Mouse (Mus musculus): ENCODE results near the gene Stac2. TPM values are rescaled to one million over a fixed set of nuclear protein-coding genes. Genes with fewer than 3 reads are reported as not detected.

Gene Stac2
- polyA plus RNA-seq, 1 experiment from 2014 or later = 1.6 TPM

DNA sequence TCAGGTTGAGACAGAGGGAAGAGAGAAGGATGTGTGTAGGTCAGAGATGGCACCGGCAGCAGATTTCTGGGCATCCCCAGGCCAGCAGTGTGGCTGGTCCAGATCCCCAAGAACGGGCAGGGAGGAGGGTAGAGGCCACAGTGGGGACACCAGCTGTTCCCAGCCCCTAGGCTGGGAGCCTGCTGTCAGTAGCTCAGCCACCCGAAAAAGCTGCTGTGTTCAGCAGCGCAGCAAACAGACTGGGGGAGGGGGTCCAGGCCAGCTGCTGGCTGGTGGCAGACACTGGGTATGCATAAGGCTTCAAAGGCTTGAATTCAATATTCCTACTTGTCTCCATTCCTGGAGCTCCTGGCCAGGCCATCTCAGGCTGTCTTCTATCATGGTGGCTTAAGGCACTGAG is 18.4 kb downstream of the Stac2 start:
- no peak overlapping the region for H3K4me2 ChIP-seq (ENCODE audit: low read length)
- H3K36me3 ChIP-seq (ENCODE audit: insufficient read depth, low read length) = peaks cover 16% of the 10 kb centered on the region
- H3K27me3 ChIP-seq (ENCODE audit: insufficient read depth, low read length) = no peaks in the 10 kb centered on the region; the same call in 1 of the 2 replicates
- H3K27ac ChIP-seq = no peak overlapping the region
- TF ChIP-seq CTCF (IDR thresholded peaks at IDR 0.05; ENCODE audit: low read depth) = no peak
- DNase-seq (ENCODE audit: low spot score) = no peak
- H3K4me3 ChIP-seq (replicated peaks; ENCODE audit: low read depth, low read length) = no peak overlapping the region
- ATAC-seq (replicated peaks; ENCODE audit: low FRiP score, low read depth) = no peak
- H3K9me3 ChIP-seq (replicated peaks; ENCODE audit: low read length) = no peaks in the 10 kb centered on the region
- 0 out of 2 replicates have a peak, but pooled peaks cover 6% of the 10 kb centered on the region for H3K4me1 ChIP-seq (replicated peaks; ENCODE audit: insufficient read depth, low read length)
- WGBS = 18% methylated on average over 4 of the region's 4 CpGs
- H3K9ac ChIP-seq (ENCODE audit: low read depth, low read length) = no peak overlapping the region

DNA sequence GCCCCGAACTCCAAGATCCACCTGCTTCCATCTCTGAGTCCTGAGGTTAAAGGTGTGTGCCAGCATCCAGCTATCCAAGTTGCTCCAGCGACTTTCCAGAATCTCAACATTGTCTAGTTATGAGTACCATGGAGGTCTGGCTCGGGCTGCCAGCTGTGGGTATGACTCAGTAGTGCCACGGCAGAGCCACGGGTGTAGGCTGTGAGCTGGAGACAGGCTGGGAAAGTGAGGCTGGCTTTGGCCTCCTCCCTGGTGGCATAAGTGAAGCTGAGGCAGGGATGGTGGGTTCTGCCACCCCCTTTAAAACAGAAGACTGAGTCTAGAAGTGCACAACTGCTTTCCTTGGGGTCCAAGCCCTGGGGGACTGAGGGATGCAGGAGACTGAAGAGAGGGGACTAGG is 19.2 kb downstream of the Stac2 start:
- no peak overlapping the region for H3K9ac ChIP-seq (ENCODE audit: low read depth, low read length)
- H3K36me3 ChIP-seq (ENCODE audit: insufficient read depth, low read length) = peaks cover 23% of the 10 kb centered on the region
- H3K27ac ChIP-seq = no peak overlapping the region
- no peak for DNase-seq (ENCODE audit: low spot score)
- H3K9me3 ChIP-seq (replicated peaks; ENCODE audit: low read length) = no peaks in the 10 kb centered on the region
- WGBS = 76% methylated on average over 5 of the region's 5 CpGs
- H3K27me3 ChIP-seq (ENCODE audit: insufficient read depth, low read length) = no peaks in the 10 kb centered on the region; the same call in 1 of the 2 replicates
- H3K4me2 ChIP-seq (ENCODE audit: low read length) = no peak overlapping the region
- no peak for ATAC-seq (replicated peaks; ENCODE audit: low FRiP score, low read depth)
- 0 out of 2 replicates have a peak, but pooled peaks cover 6% of the 10 kb centered on the region for H3K4me1 ChIP-seq (replicated peaks; ENCODE audit: insufficient read depth, low read length)
- TF ChIP-seq CTCF (IDR thresholded peaks at IDR 0.05; ENCODE audit: low read depth) = no peak
- H3K4me3 ChIP-seq (replicated peaks; ENCODE audit: low read depth, low read length) = no peak overlapping the region

DNA sequence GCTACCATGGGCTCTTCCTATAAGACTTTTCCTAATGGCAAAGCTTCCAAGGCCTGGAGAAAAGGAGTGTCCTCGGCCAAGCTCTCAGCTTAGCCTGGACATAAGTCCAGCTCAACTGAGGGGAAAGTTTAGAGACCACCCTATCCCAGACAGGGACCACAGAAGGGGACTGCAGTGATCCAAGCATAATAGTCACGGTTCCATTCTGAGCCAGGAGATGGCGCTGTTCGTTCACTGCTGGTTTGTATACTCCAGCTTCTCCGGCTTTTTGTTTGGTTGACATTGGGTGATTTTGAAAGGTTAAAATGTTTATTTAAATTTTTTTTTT is 21.9 kb downstream of the Stac2 start:
- Histone ChIP-seq H3K36me3 (ENCODE audit: insufficient read depth, low read length) (peaks cover 25% of the 10 kb centered on the region), H3K27ac (no peak overlapping the region), H3K9me3 (replicated peaks; ENCODE audit: low read length) (no peaks in the 10 kb centered on the region), H3K9ac (ENCODE audit: low read depth, low read length) (no peak overlapping the region), H3K27me3 (ENCODE audit: insufficient read depth, low read length) (no peaks in the 10 kb centered on the region; the same call in 1 of the 2 replicates), H3K4me2 (ENCODE audit: low read length) (no peak overlapping the region), H3K4me3 (replicated peaks; ENCODE audit: low read depth, low read length) (no peak overlapping the region), H3K4me1 (replicated peaks; ENCODE audit: insufficient read depth, low read length) (0 out of 2 replicates have a peak, but pooled peaks cover 6% of the 10 kb centered on the region)
- peak; percentile 93 for TF ChIP-seq CTCF (IDR thresholded peaks at IDR 0.05; ENCODE audit: low read depth)
- 2% methylated on average over 5 of the region's 5 CpGs for WGBS
- ATAC-seq (replicated peaks; ENCODE audit: low FRiP score, low read depth) (no peak), DNase-seq (ENCODE audit: low spot score) (peak; percentile 88)

DNA sequence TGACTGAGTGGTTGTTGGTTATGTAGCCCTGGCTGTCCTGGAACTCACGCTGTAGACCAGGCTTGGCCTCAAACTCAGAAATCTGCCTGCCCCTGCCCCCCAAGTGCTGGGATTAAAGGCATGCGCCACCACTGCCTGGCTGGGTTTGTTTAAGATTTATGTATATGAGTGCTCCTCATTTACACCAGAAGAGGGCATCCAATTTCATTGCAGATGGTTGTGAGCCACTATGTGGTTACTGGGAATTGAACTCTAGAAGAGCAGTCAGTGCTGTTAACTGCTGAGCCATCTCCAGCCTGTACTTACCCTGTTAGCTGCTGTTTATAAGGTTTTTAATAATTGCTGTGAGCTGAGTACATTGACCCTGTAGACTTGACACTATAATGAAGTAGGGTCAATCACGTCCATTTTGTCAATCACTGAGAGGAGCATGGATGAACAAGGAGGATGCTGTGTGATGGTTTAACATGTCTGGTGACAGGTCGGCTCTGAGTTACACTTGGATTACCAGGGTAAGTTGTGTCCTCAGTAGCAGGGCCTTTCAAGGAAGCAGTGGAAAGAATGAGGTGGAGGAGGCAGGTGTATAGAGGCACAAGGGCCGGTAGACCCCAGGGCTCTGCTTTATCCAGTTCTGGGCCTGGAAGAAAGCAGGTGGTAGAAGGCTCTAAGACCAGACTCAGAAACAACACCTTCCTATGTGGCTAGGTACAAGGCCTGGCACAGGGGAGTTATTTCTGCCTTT is 22.4 kb downstream of the Stac2 start:
- H3K9me3 ChIP-seq (replicated peaks; ENCODE audit: low read length) = no peaks in the 10 kb centered on the region
- H3K27me3 ChIP-seq (ENCODE audit: insufficient read depth, low read length) = no peaks in the 10 kb centered on the region
- H3K9ac ChIP-seq (ENCODE audit: low read depth, low read length) = no peak overlapping the region
- TF ChIP-seq CTCF (IDR thresholded peaks at IDR 0.05; ENCODE audit: low read depth) = peak; percentile 45; the same call in 1 of the 2 replicates
- no peak overlapping the region for H3K27ac ChIP-seq
- WGBS = 50% methylated on average over 5 of the region's 5 CpGs
- H3K4me3 ChIP-seq (replicated peaks; ENCODE audit: low read depth, low read length) = no peak overlapping the region
- ATAC-seq (replicated peaks; ENCODE audit: low FRiP score, low read depth) = no peak
- H3K4me2 ChIP-seq (ENCODE audit: low read length) = no peak overlapping the region
- H3K4me1 ChIP-seq (replicated peaks; ENCODE audit: insufficient read depth, low read length) = peaks cover 4% of the 10 kb centered on the region
- peaks cover 25% of the 10 kb centered on the region for H3K36me3 ChIP-seq (ENCODE audit: insufficient read depth, low read length)
- no peak for DNase-seq (ENCODE audit: low spot score)

DNA sequence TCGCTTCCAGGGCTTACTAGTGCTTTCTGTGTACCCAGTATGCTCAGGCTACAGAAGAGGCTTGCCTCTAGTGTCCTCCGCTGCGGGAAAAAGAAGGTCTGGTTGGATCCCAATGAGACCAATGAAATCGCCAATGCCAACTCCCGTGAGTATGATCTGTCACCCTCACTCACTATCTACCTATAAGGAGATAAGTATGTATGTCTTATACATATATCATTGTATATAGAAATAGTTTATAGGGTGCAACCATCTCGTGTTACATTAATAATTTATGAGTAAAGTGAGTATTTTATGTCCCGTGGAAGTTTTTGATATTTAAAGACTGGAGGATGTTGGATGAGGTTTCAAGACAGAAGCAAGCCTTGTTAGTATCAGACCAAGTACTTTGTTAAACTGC is 25.5 kb downstream of the Stac2 start:
- TF ChIP-seq CTCF (IDR thresholded peaks at IDR 0.05; ENCODE audit: low read depth) = no peak
- WGBS = 12% methylated on average over 7 of the region's 7 CpGs
- peak overlapping the region; percentile 92 for H3K4me2 ChIP-seq (ENCODE audit: low read length)
- DNase-seq (ENCODE audit: low spot score) (no peak), ATAC-seq (replicated peaks; ENCODE audit: low FRiP score, low read depth) (no peak)
- H3K4me3 ChIP-seq (replicated peaks; ENCODE audit: low read depth, low read length) = peak overlapping the region; percentile 88
- H3K9me3 ChIP-seq (replicated peaks; ENCODE audit: low read length) = no peaks in the 10 kb centered on the region
- H3K4me1 ChIP-seq (replicated peaks; ENCODE audit: insufficient read depth, low read length) = peaks cover 6% of the 10 kb centered on the region
- no peak overlapping the region for H3K27ac ChIP-seq
- H3K9ac ChIP-seq (ENCODE audit: low read depth, low read length) = peak overlapping the region; percentile 97
- peaks cover 25% of the 10 kb centered on the region for H3K36me3 ChIP-seq (ENCODE audit: insufficient read depth, low read length)
- H3K27me3 ChIP-seq (ENCODE audit: insufficient read depth, low read length) = no peaks in the 10 kb centered on the region

DNA sequence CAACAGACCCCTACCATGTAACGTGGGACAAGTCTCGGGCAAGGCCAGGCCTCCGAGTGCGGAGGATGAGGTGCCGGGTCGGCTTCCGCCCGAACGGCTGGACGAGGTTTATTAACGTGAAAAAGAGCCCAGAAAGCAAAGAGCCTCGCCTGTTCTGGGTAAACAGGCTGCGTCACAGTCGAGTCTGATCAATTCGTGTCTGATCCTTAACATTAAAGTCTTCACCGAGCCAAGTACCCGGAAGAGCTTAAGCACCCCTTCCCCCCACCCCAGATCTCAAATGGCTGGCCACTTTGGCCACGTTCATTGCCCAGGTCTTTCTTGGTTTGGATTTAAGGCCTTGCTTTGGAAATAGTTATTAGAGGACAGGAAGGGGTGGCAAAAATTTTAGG is 26.0 kb downstream of the Stac2 start:
- no peak for ATAC-seq (replicated peaks; ENCODE audit: low FRiP score, low read depth)
- Histone ChIP-seq H3K4me1 (replicated peaks; ENCODE audit: insufficient read depth, low read length) (peaks cover 6% of the 10 kb centered on the region), H3K9me3 (replicated peaks; ENCODE audit: low read length) (no peaks in the 10 kb centered on the region), H3K27ac (peak overlapping the region; percentile 92), H3K9ac (ENCODE audit: low read depth, low read length) (peak overlapping the region; percentile 97), H3K4me2 (ENCODE audit: low read length) (peak overlapping the region; percentile 92), H3K36me3 (ENCODE audit: insufficient read depth, low read length) (peaks cover 25% of the 10 kb centered on the region), H3K27me3 (ENCODE audit: insufficient read depth, low read length) (no peaks in the 10 kb centered on the region), H3K4me3 (replicated peaks; ENCODE audit: low read depth, low read length) (peak overlapping the region; percentile 88)
- WGBS = under 1% methylated on average over 18 of the region's 18 CpGs
- no peak for DNase-seq (ENCODE audit: low spot score)
- no peak for TF ChIP-seq CTCF (IDR thresholded peaks at IDR 0.05; ENCODE audit: low read depth)
